Mouse (Mus musculus) testis, adult 2 months (tissue): ENCODE results near the gene Clcn3.

Source experiments
- CTCF ChIP-seq: fragments of 200-500 bp; IDR thresholded peaks from 2 replicates; pipeline ENCODE4 v1.5.1; 2012; ENCODE audit warnings: low read depth, mild to moderate bottlenecking, inconsistent platforms, low read length, moderate library complexity; ENCODE audit not compliant: control insufficient read depth, insufficient read depth, insufficient replicate concordance
- POLR2A ChIP-seq: fragments of 200-500 bp; IDR thresholded peaks from 2 replicates; pipeline ENCODE4 v1.6.1; 2012; ENCODE audit warnings: low read depth, mild to moderate bottlenecking, inconsistent platforms, low read length, moderate library complexity; ENCODE audit not compliant: control insufficient read depth

DNA sequence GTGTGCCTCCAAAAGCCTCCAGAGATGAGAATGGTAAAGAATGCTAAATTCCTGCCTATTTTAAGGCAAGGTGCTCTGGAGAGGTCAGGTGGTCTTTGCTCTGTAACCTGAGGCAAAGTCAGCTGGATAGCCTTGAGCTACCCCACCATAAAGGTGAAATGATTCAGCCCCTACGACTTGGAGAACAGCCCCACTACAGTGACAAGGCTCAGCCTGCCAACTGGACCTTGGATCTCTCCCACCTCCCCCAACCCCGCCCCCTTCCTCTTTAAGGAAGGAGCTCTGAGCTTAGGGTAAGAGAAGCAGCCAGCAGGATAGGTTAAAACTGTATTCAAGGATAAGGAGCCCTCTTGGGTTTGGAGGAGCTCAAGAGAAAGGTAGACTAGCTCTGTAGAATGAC lies 14.0 kb downstream of the Clcn3 start:
- TF ChIP-seq POLR2A = no peak
- no peak for TF ChIP-seq CTCF
